Mouse (Mus musculus) frontal cortex, postnatal 25 days (tissue): ENCODE results near the gene Ift20.
"Not testable (repeated sequence)": the region's sequence is repeated elsewhere in the genome, so short reads cannot be mapped to it uniquely, and the experiment has no call there.

Experiments used
- DNase-seq, 2 experiments: peaks; one replicate each; pipeline ENCODE4 v3.0.0; 2022; ENCODE audit warnings: low spot score in 2 of 2

Gene Ift20

GRCm38 (mm10) chr11:78522481-78522997 is 13.6 kb upstream of the Ift20 start:
- no peak for DNase-seq

- DNase-seq, result no peak
These were observed 12.8 kb upstream of the Ift20 start for GRCm38 (mm10) chr11:78523241-78523955.

GRCm38 (mm10) chr11:78524838-78525237 is 11.3 kb upstream of the Ift20 start:
- DNase-seq, result no peak

- DNase-seq, result no peak
These were observed 7.4 kb upstream of the Ift20 start for GRCm38 (mm10) chr11:78528714-78529113.

GRCm38 (mm10) chr11:78530001-78530400 is 6.2 kb upstream of the Ift20 start:
- DNase-seq, result no peak

GRCm38 (mm10) chr11:78531046-78531445 is 5.1 kb upstream of the Ift20 start:
- no peak for DNase-seq

GRCm38 (mm10) chr11:78531515-78531914 is 4.6 kb upstream of the Ift20 start:
- not testable (repeated sequence) for DNase-seq

GRCm38 (mm10) chr11:78534516-78534915 is 1.6 kb upstream of the Ift20 start:
- no peak for DNase-seq

- no peak for DNase-seq
These were observed 633 bp upstream of the Ift20 start for GRCm38 (mm10) chr11:78535376-78536079.

GRCm38 (mm10) chr11:78536690-78537084 is 526 bp downstream of the Ift20 start:
- no peak for DNase-seq

- DNase-seq, result no peak
These were observed 4.2 kb downstream of the Ift20 start for GRCm38 (mm10) chr11:78540358-78540757.

- DNase-seq, result no peak
These were observed 8.4 kb downstream of the Ift20 start for GRCm38 (mm10) chr11:78544449-78545111.

GRCm38 (mm10) chr11:78545181-78545580 is 9.0 kb downstream of the Ift20 start:
- DNase-seq, result no peak

GRCm38 (mm10) chr11:78547718-78548460 is 11.7 kb downstream of the Ift20 start:
- no peak for DNase-seq

GRCm38 (mm10) chr11:78549491-78549987 is 13.4 kb downstream of the Ift20 start:
- DNase-seq, result no peak

- DNase-seq, result peak; percentile 85 to 94
These were observed 14.3 kb downstream of the Ift20 start, which contains the start of gene Tmem97 for GRCm38 (mm10) chr11:78550168-78551058. Tmem97 (minus strand) TSS chr11:78550777.

- DNase-seq, result no peak
These were observed 14.9 kb downstream of the Ift20 start for GRCm38 (mm10) chr11:78551059-78551398.

GRCm38 (mm10) chr11:78555623-78556022 is 19.5 kb downstream of the Ift20 start:
- no peak for DNase-seq

GRCm38 (mm10) chr11:78556070-78556469 is 19.9 kb downstream of the Ift20 start:
- DNase-seq, result no peak

- no peak for DNase-seq
These were observed 21.1 kb downstream of the Ift20 start for GRCm38 (mm10) chr11:78557241-78557640.

- peak; percentile 42 to 64 for DNase-seq
These were observed 24.3 kb downstream of the Ift20 start for GRCm38 (mm10) chr11:78560447-78560846.
